Comparison of ENCODE assay signal across 22 mouse cellular contexts in the genomic region with DNA sequence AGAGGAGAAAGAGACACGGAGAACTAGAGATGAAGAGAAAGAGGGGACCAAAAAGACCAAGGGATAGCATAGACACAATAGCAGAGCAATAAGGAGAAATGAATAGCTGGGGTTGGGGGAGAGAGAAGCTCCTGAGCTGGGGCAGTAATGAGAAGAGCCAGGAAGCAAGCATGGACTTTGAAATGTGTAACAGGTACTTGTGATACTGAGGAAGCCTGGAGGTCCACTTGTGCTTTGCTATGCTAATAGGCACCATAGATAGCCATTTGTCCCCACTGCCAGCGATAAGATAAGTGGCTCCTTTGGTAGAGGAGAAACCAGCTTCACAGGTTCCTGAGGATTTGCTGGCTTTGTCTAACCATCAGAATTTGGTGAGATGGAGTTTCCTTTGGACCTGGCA. TPM values are rescaled to one million over a fixed set of nuclear protein-coding genes. Genes with fewer than 3 reads are reported as not detected.
DNase-seq lines count a peak whose midpoint lies in the region; ATAC-seq lines count a peak whose summit lies in the region.
"Had no signal": no experiment of that assay in that cellular context is flagged by ENCODE, and none has a peak within 500 bp of the region (broad histone marks: within the 10 kb centered on the region; RNA-seq: fewer than 3 reads in every experiment).

No protein-coding gene starts in this region.

- intact Hi-C loops in left cerebral cortex, postnatal 25 days (cut with DNase I): no loop called here

- no peaks in the 10 kb centered on the region for H3K36me3 ChIP-seq in intestine, embryonic 15.5 days
- no peaks in the 10 kb centered on the region for H3K36me3 ChIP-seq in intestine, embryonic 16.5 days (ENCODE audit: control insufficient read depth, insufficient read depth, low read length)
- H3K36me3 ChIP-seq: embryonic facial prominence, embryonic 13.5 days; embryonic facial prominence, embryonic 15.5 days; forebrain, embryonic 10.5 days; forebrain, embryonic 12.5 days had no signal

- no peaks in the 10 kb centered on the region for H3K9me3 ChIP-seq in intestine, embryonic 15.5 days
- H3K9me3 ChIP-seq in intestine, embryonic 16.5 days (ENCODE audit: control insufficient read depth, low read length): no peaks in the 10 kb centered on the region
- H3K9me3 ChIP-seq: embryonic facial prominence, embryonic 13.5 days; embryonic facial prominence, embryonic 15.5 days; forebrain, embryonic 10.5 days; forebrain, embryonic 12.5 days had no signal

- no peaks in the 10 kb centered on the region for H3K27me3 ChIP-seq in intestine, embryonic 15.5 days (replicated peaks)
- H3K27me3 ChIP-seq in intestine, embryonic 16.5 days (replicated peaks; ENCODE audit: control insufficient read depth, insufficient read depth, low read length): no peaks in the 10 kb centered on the region
- H3K27me3 ChIP-seq: embryonic facial prominence, embryonic 13.5 days; embryonic facial prominence, embryonic 15.5 days; forebrain, embryonic 12.5 days had no signal

- ATAC-seq in intestine, embryonic 15.5 days: peak; percentile 74
- ATAC-seq in intestine, embryonic 16.5 days: peak; percentile 86
- ATAC-seq: forebrain, embryonic 14.5 days; forebrain, embryonic 16.5 days had no signal

- 0 out of 2 replicates have a peak, but pooled peaks cover 3% of the 10 kb centered on the region for H3K4me1 ChIP-seq in intestine, embryonic 15.5 days (replicated peaks)
- no peaks in the 10 kb centered on the region for H3K4me1 ChIP-seq in intestine, embryonic 16.5 days (ENCODE audit: control insufficient read depth, insufficient read depth, low read length)
- H3K4me1 ChIP-seq: embryonic facial prominence, embryonic 13.5 days; embryonic facial prominence, embryonic 15.5 days; forebrain, embryonic 12.5 days had no signal

- no peak overlapping the region for H3K4me2 ChIP-seq in intestine, embryonic 15.5 days (replicated peaks)
- no peak overlapping the region for H3K4me2 ChIP-seq in intestine, embryonic 16.5 days (ENCODE audit: low read depth, low read length)
- H3K4me2 ChIP-seq: embryonic facial prominence, embryonic 13.5 days; embryonic facial prominence, embryonic 15.5 days; forebrain, embryonic 12.5 days had no signal

- no peak overlapping the region for H3K4me3 ChIP-seq in intestine, embryonic 15.5 days (replicated peaks)
- H3K4me3 ChIP-seq in intestine, embryonic 16.5 days (ENCODE audit: low read length): no peak overlapping the region
- H3K4me3 ChIP-seq: embryonic facial prominence, embryonic 13.5 days; embryonic facial prominence, embryonic 15.5 days; erythroblast, embryonic 14.5 days; forebrain, embryonic 10.5 days; forebrain, embryonic 12.5 days had no signal

- WGBS in intestine, embryonic 15.5 days: 74% methylated on average over 2 of the region's 2 CpGs
- WGBS in intestine, embryonic 16.5 days: 71% methylated on average over 2 of the region's 2 CpGs

- H3K9ac ChIP-seq in intestine, embryonic 15.5 days: no peak overlapping the region
- no peak overlapping the region for H3K9ac ChIP-seq in intestine, embryonic 16.5 days (ENCODE audit: low read depth, low read length)
- H3K9ac ChIP-seq: embryonic facial prominence, embryonic 13.5 days; embryonic facial prominence, embryonic 15.5 days; forebrain, embryonic 12.5 days had no signal

- no peak overlapping the region for H3K27ac ChIP-seq in intestine, embryonic 15.5 days
- H3K27ac ChIP-seq in intestine, embryonic 16.5 days (ENCODE audit: low read length): no peak overlapping the region
- H3K27ac ChIP-seq: embryonic facial prominence, embryonic 13.5 days; embryonic facial prominence, embryonic 15.5 days; forebrain, embryonic 10.5 days; forebrain, embryonic 12.5 days had no signal

- peak; percentile 40 for DNase-seq in yolk sac, embryonic 10.5 days (ENCODE audit: low spot score)
- DNase-seq in right cerebral cortex, postnatal 14 days: no peak
- no peak for DNase-seq in left cerebral cortex, postnatal 25 days (ENCODE audit: low spot score in 2 of 2)
- DNase-seq: adrenal gland, adult 2 months; adrenal gland, postnatal 10 days; adrenal gland, postnatal 25 days; cerebellum, adult 11 months; cerebellum, adult 18-20 months; cerebellum, adult 8-10 months; cerebellum, adult 9-11 months; cerebellum, postnatal 14 days; cerebellum, postnatal 36 days; embryo, embryonic 11 days had no signal

RNA-seq across cellular contexts. Expression of gene Herc3, which starts 5.2 kb away (rescaled TPM):
- polyA plus RNA-seq in intestine, embryonic 15.5 days (2015; fragmentation: Nextera tagmentation; extraction: Ambion mirVana): 13.8 and 14.6 TPM in 2 replicates
- 13.4 and 13.8 TPM in 2 replicates for polyA plus RNA-seq in intestine, embryonic 16.5 days (2015; fragmentation: Nextera tagmentation; extraction: Ambion mirVana)
- total RNA-seq in left cerebral cortex, postnatal 25 days (2021): 100 to 1,000 TPM; 168 to 293 TPM
